Mouse (Mus musculus): ENCODE data around the gene Kcnd2.

GRCm38 (mm10) chr6:21609381-21610059 lies 394.2 kb downstream of the Kcnd2 start:
- TF ChIP-seq CTCF (IDR thresholded peaks at IDR 0.05; ENCODE audit: low read depth) (no peak), EP300 (IDR thresholded peaks at IDR 0.05; ENCODE audit: low read depth) (no peak)
